Comparison of ENCODE assay signal across 8 mouse cellular contexts in genomic region chr16:57398387-57399214, GRCm38 (mm10). TPM values are rescaled to one million over a fixed set of nuclear protein-coding genes. Genes with fewer than 3 reads are reported as not detected.
DNase-seq lines count a peak whose midpoint lies in the region.

No protein-coding gene starts in this region.

- no peaks in the 10 kb centered on the region for H3K27me3 ChIP-seq in heart, embryonic 10.5 days (ENCODE audit: insufficient read depth, poor library complexity, severe bottlenecking)
- H3K27me3 ChIP-seq in limb, embryonic 10.5 days (ENCODE audit: low read depth, poor library complexity, severe bottlenecking) = no peaks in the 10 kb centered on the region

- H3K4me1 ChIP-seq in heart, embryonic 10.5 days = no peaks in the 10 kb centered on the region; the same call in 1 of the 2 replicates
- peaks cover 46% of the 10 kb centered on the region for H3K4me1 ChIP-seq in limb, embryonic 10.5 days

- no peaks in the 10 kb centered on the region for H3K9me3 ChIP-seq in heart, embryonic 10.5 days
- no peaks in the 10 kb centered on the region for H3K9me3 ChIP-seq in limb, embryonic 10.5 days (replicated peaks)

- H3K36me3 ChIP-seq in heart, embryonic 10.5 days = no peaks in the 10 kb centered on the region
- H3K36me3 ChIP-seq in limb, embryonic 10.5 days = no peaks in the 10 kb centered on the region

- DNase-seq in heart, adult 18-20 months = peak; percentile 75 to 93
- no peak for DNase-seq in heart, embryonic 10.5 days (ENCODE audit: low spot score)
- DNase-seq in cerebellum, postnatal 4 days (ENCODE audit: low spot score in 2 of 2) = peak; percentile 40 to 62
- peak; percentile 51 to 73 for DNase-seq in gastrocnemius, postnatal 4 days (ENCODE audit: low spot score in 2 of 2)
- DNase-seq in kidney, adult 8-10 months = peak; percentile 55 to 73
- peak; percentile 80 for DNase-seq in limb, embryonic 10.5 days (ENCODE audit: low spot score)
- peak; percentile 86 for DNase-seq in naive thymus-derived CD4-positive, alpha-beta T cell, adult 2 months (ENCODE audit: low read depth)
- peak; percentile 45 to 82 for DNase-seq in spleen, postnatal 4 days (ENCODE audit: low spot score in 2 of 2)

- WGBS in heart, embryonic 10.5 days = 56% methylated on average over 18 of the region's 18 CpGs
- WGBS in limb, embryonic 10.5 days = 66% methylated on average over 18 of the region's 18 CpGs

- H3K4me3 ChIP-seq in heart, embryonic 10.5 days = no peak overlapping the region
- H3K4me3 ChIP-seq in limb, embryonic 10.5 days = no peak overlapping the region

- no peak overlapping the region for H3K27ac ChIP-seq in heart, embryonic 10.5 days
- 0 out of 2 replicates have a peak overlapping the region, but pooled peaks have one; percentile 37 for H3K27ac ChIP-seq in limb, embryonic 10.5 days

RNA-seq across cellular contexts. Expression of gene Filip1l, which starts 45.7 kb away (rescaled TPM):
- 10 to 100 TPM; 26.0 to 34.6 TPM for total RNA-seq in heart, adult 18-20 months (2021)
- 16.0 and 20.3 TPM in 2 replicates for polyA plus RNA-seq in heart, embryonic 10.5 days (2016; fragmentation: Nextera tagmentation; extraction: Ambion mirVana)
- 10 to 100 TPM; 55.5 to 76.5 TPM for total RNA-seq in gastrocnemius, postnatal 4 days (2021)
- polyA plus RNA-seq in limb, embryonic 10.5 days (2016; fragmentation: Nextera tagmentation; extraction: Ambion mirVana) = 10.7 and 14.4 TPM in 2 replicates
